Mouse (Mus musculus) cerebellum, postnatal 10 days (tissue): ENCODE data around the gene Slc9a3r2.
"Not testable (repeated sequence)": the region's sequence is repeated elsewhere in the genome, so short reads cannot be mapped to it uniquely, and the experiment has no call there.

Experiments used
- DNase-seq, 2 experiments: peaks; one replicate each; pipeline ENCODE4 v3.0.0; 2021; ENCODE audit warnings: mixed read lengths in 2 of 2

Slc9a3r2 gene

GRCm38 (mm10) chr17:24650070-24650616, at the start of gene Slc9a3r2:
Slc9a3r2 (minus strand) TSS chr17:24650327.
- peak; percentile 80 to 84 for DNase-seq

- DNase-seq = no peak
These were observed 49.3 kb upstream of the Slc9a3r2 start for GRCm38 (mm10) chr17:24699473-24699872.

GRCm38 (mm10) chr17:24698715-24699114, 48.6 kb upstream of the Slc9a3r2 start:
- DNase-seq = no peak

- no peak for DNase-seq
These were observed 47.9 kb upstream of the Slc9a3r2 start for GRCm38 (mm10) chr17:24697985-24698384.

GRCm38 (mm10) chr17:24696011-24696697, 46.0 kb upstream of the Slc9a3r2 start, which contains the start of the genes Gfer and Noxo1:
Gfer (minus strand) TSS chr17:24696156.
Noxo1 (plus strand) TSS chr17:24696234.
- peak; percentile 93 to 96 for DNase-seq

GRCm38 (mm10) chr17:24695326-24696010, 45.3 kb upstream of the Slc9a3r2 start:
- no peak for DNase-seq

GRCm38 (mm10) chr17:24692385-24692784, 42.3 kb upstream of the Slc9a3r2 start:
- no peak for DNase-seq

GRCm38 (mm10) chr17:24689251-24690081, 39.3 kb upstream of the Slc9a3r2 start, which contains the start of gene Syngr3:
Syngr3 (minus strand) TSS chr17:24689955.
- peak; percentile 84 to 85 for DNase-seq

GRCm38 (mm10) chr17:24687599-24687998, 37.5 kb upstream of the Slc9a3r2 start:
- no peak for DNase-seq

- peak; percentile 54 to 58 for DNase-seq
These were observed 37.0 kb upstream of the Slc9a3r2 start for GRCm38 (mm10) chr17:24687146-24687595.

- peak; percentile 50 to 52 for DNase-seq
These were observed 36.4 kb upstream of the Slc9a3r2 start for GRCm38 (mm10) chr17:24686514-24686913.

GRCm38 (mm10) chr17:24677500-24678080, 27.5 kb upstream of the Slc9a3r2 start:
- no peak for DNase-seq

- no peak for DNase-seq
These were observed 26.8 kb upstream of the Slc9a3r2 start for GRCm38 (mm10) chr17:24676877-24677276.

GRCm38 (mm10) chr17:24676187-24676586, 26.1 kb upstream of the Slc9a3r2 start:
- DNase-seq = peak; percentile 83 to 87

- no peak for DNase-seq
These were observed 24.1 kb upstream of the Slc9a3r2 start for GRCm38 (mm10) chr17:24674277-24674676.

GRCm38 (mm10) chr17:24672141-24672540, 22.0 kb upstream of the Slc9a3r2 start:
- no peak for DNase-seq

- DNase-seq = no peak
These were observed 21.2 kb upstream of the Slc9a3r2 start for GRCm38 (mm10) chr17:24671346-24671745.

- DNase-seq = no peak
These were observed 20.2 kb upstream of the Slc9a3r2 start for GRCm38 (mm10) chr17:24670246-24670844.

- peak; percentile 98 for DNase-seq
These were observed 19.6 kb upstream of the Slc9a3r2 start, which contains the start of gene Zfp598 for GRCm38 (mm10) chr17:24669545-24670245. Zfp598 (plus strand) TSS chr17:24669687.

GRCm38 (mm10) chr17:24669214-24669544, 19.1 kb upstream of the Slc9a3r2 start:
- DNase-seq = not testable (repeated sequence)

GRCm38 (mm10) chr17:24667416-24667815, 17.3 kb upstream of the Slc9a3r2 start:
- peak; percentile 85 to 86 for DNase-seq
